Mouse (Mus musculus): ENCODE results near the gene P4hb. TPM values are rescaled to one million over a fixed set of nuclear protein-coding genes. Genes with fewer than 3 reads are reported as not detected.

Gene P4hb
- 124 TPM for polyA plus RNA-seq (2015; fragmentation: Illumina TruSeq; extraction: RNeasy Lipid Tissue Mini Kit (QIAGEN cat#74804); ENCODE audit: low read depth, low replicate concordance)

DNA sequence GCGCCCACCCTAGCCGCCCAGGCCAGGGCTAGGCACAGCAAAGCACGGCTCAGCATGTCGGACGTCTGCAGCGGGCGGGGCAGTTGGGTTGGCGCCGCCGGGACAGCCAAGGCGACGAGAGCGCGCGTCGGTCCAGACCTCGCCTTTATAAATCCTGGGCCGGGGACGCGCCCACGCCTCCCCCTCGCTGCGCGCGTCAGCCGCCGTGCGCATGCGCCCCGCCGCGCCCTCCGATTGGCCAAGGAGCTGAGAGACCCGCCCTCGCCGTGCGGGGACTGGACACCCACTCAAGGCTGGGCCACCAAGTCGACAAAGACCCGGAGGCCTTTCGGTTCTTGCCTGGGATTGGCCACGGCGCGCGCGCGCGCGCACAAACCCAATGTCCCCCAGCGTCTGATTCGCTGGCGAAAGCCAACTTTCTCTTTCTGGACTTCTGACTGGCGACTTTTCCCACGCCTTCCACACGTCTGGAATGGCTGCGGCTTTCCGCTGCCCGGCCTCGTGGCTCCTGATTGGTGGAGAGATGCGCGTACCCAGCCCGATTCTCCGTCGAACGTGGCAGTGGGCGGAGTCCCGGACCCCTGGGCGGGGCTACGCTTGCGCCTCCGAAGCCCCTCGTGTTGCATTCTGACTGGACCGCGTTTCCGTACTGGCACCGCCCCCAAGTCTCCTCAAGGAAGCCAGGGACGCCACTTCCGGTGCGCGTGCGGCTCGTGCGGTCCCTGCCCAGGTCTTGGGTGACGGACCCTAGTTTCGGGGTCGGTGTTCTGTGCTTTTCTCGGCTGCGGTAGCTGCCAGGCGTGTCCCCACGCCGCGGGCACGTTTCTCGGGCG lies at the start of gene P4hb:
P4hb (minus strand) TSS at position 502 of the 833 bp plus-strand sequence.

DNA sequence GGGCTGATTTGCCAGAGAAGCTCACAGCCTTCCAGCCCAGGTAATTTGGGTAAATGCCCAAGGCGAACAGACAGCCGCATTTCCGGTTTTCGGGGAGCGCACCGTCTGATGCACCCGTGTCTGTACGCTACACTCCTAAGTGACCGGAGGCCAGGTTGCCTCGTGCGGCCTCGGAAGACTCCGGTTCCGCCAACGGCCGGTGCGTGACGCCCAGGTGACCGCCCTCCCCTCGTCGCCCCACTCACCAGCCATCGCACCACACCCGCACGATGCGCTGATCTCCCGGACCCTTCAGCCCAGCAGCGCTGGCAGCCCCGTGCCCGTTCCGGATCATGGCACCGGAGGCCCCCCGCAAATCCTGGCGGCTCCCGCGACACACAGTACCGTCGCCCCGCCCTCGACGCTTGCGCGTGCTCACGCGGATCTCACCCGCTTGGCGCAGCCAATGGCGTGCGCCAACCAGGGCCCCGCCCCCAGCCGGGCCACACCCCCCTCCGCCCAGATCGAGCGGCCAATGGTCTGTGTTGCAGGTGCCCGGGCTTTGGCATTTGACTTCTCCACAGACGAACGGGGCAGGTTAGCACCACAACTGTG lies 44.6 kb upstream of the P4hb start, which contains the start of gene Pcyt2:
Pcyt2 (minus strand) TSS at position 418 of the 594 bp plus-strand sequence.

GRCm38 (mm10) chr11:120608241-120609034 lies 35.4 kb upstream of the P4hb start, which contains the start of gene Npb:
Gene Npb, plus strand, starts transcription at chr11:120608477.

DNA sequence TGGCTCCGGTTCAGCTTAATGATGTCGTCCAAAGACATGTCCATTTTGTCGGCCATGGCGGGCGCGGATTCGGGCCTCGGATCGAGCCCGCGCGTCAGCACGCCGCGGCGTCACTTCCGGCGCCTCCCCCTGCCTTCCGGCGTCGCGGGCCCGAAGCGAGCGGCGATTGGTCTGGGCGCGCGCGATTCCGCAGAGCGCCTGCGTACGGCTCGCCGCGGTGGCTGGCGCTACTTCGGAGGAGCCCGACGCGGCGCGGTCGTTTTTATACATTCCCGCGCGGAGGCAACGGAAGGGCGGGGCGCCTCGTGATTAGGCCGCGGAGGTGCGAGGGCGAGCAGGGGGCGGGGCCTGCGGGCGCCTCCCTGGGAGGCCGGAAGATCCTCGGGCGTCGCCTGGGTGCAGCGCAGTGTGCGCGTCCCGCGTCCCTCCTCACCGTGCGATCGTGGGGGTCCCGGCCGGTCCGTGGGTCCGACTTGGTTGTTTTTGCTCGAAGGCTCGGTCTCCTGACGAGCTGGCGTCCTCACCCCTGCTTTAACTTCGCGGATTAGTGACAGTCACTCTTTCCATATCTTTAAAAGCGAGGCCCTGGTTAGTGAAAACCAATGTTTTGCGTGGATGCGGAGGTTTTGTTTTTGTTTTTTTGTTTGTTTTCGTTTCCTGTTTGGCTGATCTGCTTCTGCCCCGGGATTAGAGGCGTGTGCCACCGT lies 25.4 kb upstream of the P4hb start, which contains the start of the genes Alyref and Anapc11:
Alyref (minus strand) TSS at position 83 of the 707 bp plus-strand sequence.
Anapc11 (plus strand) TSS at position 139 of the 707 bp plus-strand sequence.

DNA sequence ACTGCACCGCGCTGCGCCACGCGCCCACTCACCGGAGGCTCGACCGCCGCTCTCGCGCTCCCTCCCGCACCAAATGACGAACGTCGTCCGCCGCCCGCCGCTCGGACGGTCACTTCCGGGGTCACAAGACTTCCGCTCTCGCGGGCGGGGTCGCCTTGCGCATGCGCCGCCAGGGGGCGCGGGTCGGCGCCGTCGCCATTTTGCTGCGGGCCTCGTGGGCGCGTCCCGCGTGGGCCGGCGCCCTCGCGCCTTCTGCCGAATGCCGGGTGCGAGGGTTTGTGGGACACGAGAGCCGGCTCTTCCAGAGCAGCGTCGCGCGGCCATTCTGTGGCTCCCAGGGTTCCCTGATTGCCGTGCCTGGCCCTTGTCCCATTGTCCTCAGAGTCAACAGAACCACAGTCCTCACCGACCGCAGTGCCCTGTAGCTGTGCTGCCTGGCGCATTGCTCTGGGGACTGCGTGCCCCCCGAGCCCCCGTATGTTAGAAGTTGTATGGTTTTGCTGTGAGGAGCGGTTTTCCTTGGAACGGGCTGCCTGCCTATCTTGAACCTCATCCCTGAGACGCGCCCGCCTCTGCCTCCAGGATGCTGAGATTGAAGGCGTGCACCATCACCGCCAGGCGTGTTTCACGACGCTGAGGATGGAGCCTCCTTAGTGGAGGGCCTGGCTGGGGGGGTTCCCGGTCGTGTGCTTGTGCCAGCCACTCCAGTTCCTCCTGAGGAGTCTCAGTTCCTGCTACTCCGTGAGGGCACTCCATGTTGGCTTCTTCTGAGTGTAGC lies 8.6 kb upstream of the P4hb start, which contains the start of gene Arhgdia:
Arhgdia (minus strand) TSS at position 135 of the 778 bp plus-strand sequence.

DNA sequence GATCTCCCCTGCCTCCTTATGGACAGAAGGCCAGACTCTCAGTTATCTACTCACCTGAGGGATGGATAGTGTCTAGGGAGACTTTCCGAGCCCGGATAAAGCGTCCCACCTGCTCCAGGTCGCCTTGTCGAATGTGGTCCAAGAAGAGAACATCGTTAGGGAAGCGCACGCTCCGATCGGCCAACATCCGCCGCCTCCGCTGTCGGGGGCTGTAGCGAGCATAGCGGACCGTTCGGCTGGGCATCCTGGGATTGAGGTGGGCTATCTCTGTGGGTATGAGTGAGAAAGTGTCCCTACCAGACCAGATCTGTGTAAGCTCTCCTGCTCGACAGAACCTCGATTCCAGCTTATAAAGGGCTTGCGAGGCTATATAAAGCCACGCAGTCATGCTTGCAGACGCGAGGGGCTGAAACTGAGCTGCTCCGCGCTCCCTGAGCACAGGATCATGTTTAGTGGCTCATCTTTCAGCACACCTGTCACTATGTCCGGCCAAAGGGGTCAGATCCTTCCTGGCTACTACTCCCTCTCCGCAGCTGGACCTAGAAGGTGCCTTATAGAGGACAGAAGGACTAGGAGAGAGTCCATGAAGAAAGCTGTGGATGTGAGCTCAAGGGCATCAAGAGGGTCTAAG lies 22.1 kb downstream of the P4hb start, which contains the start of gene Ppp1r27:
Ppp1r27 (minus strand) TSS at position 323 of the 631 bp plus-strand sequence.

GRCm38 (mm10) chr11:120549168-120549945 lies 23.7 kb downstream of the P4hb start, which contains the start of gene Mcrip1:
Gene Mcrip1, minus strand, starts transcription at chr11:120549727.

GRCm38 (mm10) chr11:120530085-120530964 lies 42.7 kb downstream of the P4hb start, which contains the start of gene Gcgr:
Gene Gcgr, plus strand, starts transcription at chr11:120530699.

Other genes starting within 250 kb of the P4hb start
- 1,148 TPM for gene Actg1, start 224.7 kb downstream of the P4hb start, polyA plus RNA-seq (2015; fragmentation: Illumina TruSeq; extraction: RNeasy Lipid Tissue Mini Kit (QIAGEN cat#74804); ENCODE audit: low read depth, low replicate concordance)
- gene Fscn2, start 211.7 kb downstream of the P4hb start, polyA plus RNA-seq (2015; fragmentation: Illumina TruSeq; extraction: RNeasy Lipid Tissue Mini Kit (QIAGEN cat#74804); ENCODE audit: low read depth, low replicate concordance) = not detected
- gene Faap100, start 194.5 kb downstream of the P4hb start, polyA plus RNA-seq (2015; fragmentation: Illumina TruSeq; extraction: RNeasy Lipid Tissue Mini Kit (QIAGEN cat#74804); ENCODE audit: low read depth, low replicate concordance) = 8.7 TPM
- 40.8 TPM for gene Nploc4, start 135.5 kb downstream of the P4hb start, polyA plus RNA-seq (2015; fragmentation: Illumina TruSeq; extraction: RNeasy Lipid Tissue Mini Kit (QIAGEN cat#74804); ENCODE audit: low read depth, low replicate concordance)
- gene Tspan10, start 130.6 kb downstream of the P4hb start, polyA plus RNA-seq (2015; fragmentation: Illumina TruSeq; extraction: RNeasy Lipid Tissue Mini Kit (QIAGEN cat#74804); ENCODE audit: low read depth, low replicate concordance) = not detected
- gene Pde6g, start 119.8 kb downstream of the P4hb start, polyA plus RNA-seq (2015; fragmentation: Illumina TruSeq; extraction: RNeasy Lipid Tissue Mini Kit (QIAGEN cat#74804); ENCODE audit: low read depth, low replicate concordance) = not detected
- 16.1 TPM for gene Oxld1, start 115.2 kb downstream of the P4hb start, polyA plus RNA-seq (2015; fragmentation: Illumina TruSeq; extraction: RNeasy Lipid Tissue Mini Kit (QIAGEN cat#74804); ENCODE audit: low read depth, low replicate concordance)
- 28.0 TPM for gene Ccdc137, start 115.1 kb downstream of the P4hb start, polyA plus RNA-seq (2015; fragmentation: Illumina TruSeq; extraction: RNeasy Lipid Tissue Mini Kit (QIAGEN cat#74804); ENCODE audit: low read depth, low replicate concordance)
- gene Arl16, start 105.6 kb downstream of the P4hb start, polyA plus RNA-seq (2015; fragmentation: Illumina TruSeq; extraction: RNeasy Lipid Tissue Mini Kit (QIAGEN cat#74804); ENCODE audit: low read depth, low replicate concordance) = 53.0 TPM
- 132 TPM for gene Mrpl12, start 88.6 kb downstream of the P4hb start, polyA plus RNA-seq (2015; fragmentation: Illumina TruSeq; extraction: RNeasy Lipid Tissue Mini Kit (QIAGEN cat#74804); ENCODE audit: low read depth, low replicate concordance)
- gene Slc25a10, start 81.4 kb downstream of the P4hb start, polyA plus RNA-seq (2015; fragmentation: Illumina TruSeq; extraction: RNeasy Lipid Tissue Mini Kit (QIAGEN cat#74804); ENCODE audit: low read depth, low replicate concordance) = 16.9 TPM
- not detected for gene Gcgr, start 42.6 kb downstream of the P4hb start, polyA plus RNA-seq (2015; fragmentation: Illumina TruSeq; extraction: RNeasy Lipid Tissue Mini Kit (QIAGEN cat#74804); ENCODE audit: low read depth, low replicate concordance)
- 153 TPM for gene Mcrip1, start 23.5 kb downstream of the P4hb start, polyA plus RNA-seq (2015; fragmentation: Illumina TruSeq; extraction: RNeasy Lipid Tissue Mini Kit (QIAGEN cat#74804); ENCODE audit: low read depth, low replicate concordance)
- not detected for gene Ppp1r27, start 22.1 kb downstream of the P4hb start, polyA plus RNA-seq (2015; fragmentation: Illumina TruSeq; extraction: RNeasy Lipid Tissue Mini Kit (QIAGEN cat#74804); ENCODE audit: low read depth, low replicate concordance)
- 289 TPM for gene Arhgdia, start 8.4 kb upstream of the P4hb start, polyA plus RNA-seq (2015; fragmentation: Illumina TruSeq; extraction: RNeasy Lipid Tissue Mini Kit (QIAGEN cat#74804); ENCODE audit: low read depth, low replicate concordance)
- 25.6 TPM for gene Alyref, start 25.1 kb upstream of the P4hb start, polyA plus RNA-seq (2015; fragmentation: Illumina TruSeq; extraction: RNeasy Lipid Tissue Mini Kit (QIAGEN cat#74804); ENCODE audit: low read depth, low replicate concordance)
- 98.4 TPM for gene Anapc11, start 25.2 kb upstream of the P4hb start, polyA plus RNA-seq (2015; fragmentation: Illumina TruSeq; extraction: RNeasy Lipid Tissue Mini Kit (QIAGEN cat#74804); ENCODE audit: low read depth, low replicate concordance)
- not detected for gene Npb, start 35.2 kb upstream of the P4hb start, polyA plus RNA-seq (2015; fragmentation: Illumina TruSeq; extraction: RNeasy Lipid Tissue Mini Kit (QIAGEN cat#74804); ENCODE audit: low read depth, low replicate concordance)
- 141 TPM for gene Pcyt2, start 44.7 kb upstream of the P4hb start, polyA plus RNA-seq (2015; fragmentation: Illumina TruSeq; extraction: RNeasy Lipid Tissue Mini Kit (QIAGEN cat#74804); ENCODE audit: low read depth, low replicate concordance)
- 53.0 TPM for gene Sirt7, start 52.0 kb upstream of the P4hb start, polyA plus RNA-seq (2015; fragmentation: Illumina TruSeq; extraction: RNeasy Lipid Tissue Mini Kit (QIAGEN cat#74804); ENCODE audit: low read depth, low replicate concordance)
- 55.3 TPM for gene Mafg, start 60.3 kb upstream of the P4hb start, polyA plus RNA-seq (2015; fragmentation: Illumina TruSeq; extraction: RNeasy Lipid Tissue Mini Kit (QIAGEN cat#74804); ENCODE audit: low read depth, low replicate concordance)
- gene Pycr1, start 70.5 kb upstream of the P4hb start, polyA plus RNA-seq (2015; fragmentation: Illumina TruSeq; extraction: RNeasy Lipid Tissue Mini Kit (QIAGEN cat#74804); ENCODE audit: low read depth, low replicate concordance) = 4.5 TPM
- 7.1 TPM for gene Myadml2, start 74.9 kb upstream of the P4hb start, polyA plus RNA-seq (2015; fragmentation: Illumina TruSeq; extraction: RNeasy Lipid Tissue Mini Kit (QIAGEN cat#74804); ENCODE audit: low read depth, low replicate concordance)
- gene Notum, start 87.9 kb upstream of the P4hb start, polyA plus RNA-seq (2015; fragmentation: Illumina TruSeq; extraction: RNeasy Lipid Tissue Mini Kit (QIAGEN cat#74804); ENCODE audit: low read depth, low replicate concordance) = 3.2 TPM
- gene Aspscr1, start 99.7 kb upstream of the P4hb start, polyA plus RNA-seq (2015; fragmentation: Illumina TruSeq; extraction: RNeasy Lipid Tissue Mini Kit (QIAGEN cat#74804); ENCODE audit: low read depth, low replicate concordance) = 41.6 TPM
- 31.9 TPM for gene Cenpx, start 140.5 kb upstream of the P4hb start, polyA plus RNA-seq (2015; fragmentation: Illumina TruSeq; extraction: RNeasy Lipid Tissue Mini Kit (QIAGEN cat#74804); ENCODE audit: low read depth, low replicate concordance)
- gene Lrrc45, start 140.7 kb upstream of the P4hb start, polyA plus RNA-seq (2015; fragmentation: Illumina TruSeq; extraction: RNeasy Lipid Tissue Mini Kit (QIAGEN cat#74804); ENCODE audit: low read depth, low replicate concordance) = 51.5 TPM
- gene Rac3, start 148.2 kb upstream of the P4hb start, polyA plus RNA-seq (2015; fragmentation: Illumina TruSeq; extraction: RNeasy Lipid Tissue Mini Kit (QIAGEN cat#74804); ENCODE audit: low read depth, low replicate concordance) = 64.3 TPM
- 17.3 TPM for gene Dcxr, start 154.0 kb upstream of the P4hb start, polyA plus RNA-seq (2015; fragmentation: Illumina TruSeq; extraction: RNeasy Lipid Tissue Mini Kit (QIAGEN cat#74804); ENCODE audit: low read depth, low replicate concordance)
- gene Cbr2, start 158.9 kb upstream of the P4hb start, polyA plus RNA-seq (2015; fragmentation: Illumina TruSeq; extraction: RNeasy Lipid Tissue Mini Kit (QIAGEN cat#74804); ENCODE audit: low read depth, low replicate concordance) = 1.8 TPM
- gene Hmga1b, start 189.5 kb upstream of the P4hb start, polyA plus RNA-seq (2015; fragmentation: Illumina TruSeq; extraction: RNeasy Lipid Tissue Mini Kit (QIAGEN cat#74804); ENCODE audit: low read depth, low replicate concordance) = 97.6 TPM
- gene Rfng, start 211.0 kb upstream of the P4hb start, polyA plus RNA-seq (2015; fragmentation: Illumina TruSeq; extraction: RNeasy Lipid Tissue Mini Kit (QIAGEN cat#74804); ENCODE audit: low read depth, low replicate concordance) = 64.7 TPM
- 181 TPM for gene Gps1, start 211.0 kb upstream of the P4hb start, polyA plus RNA-seq (2015; fragmentation: Illumina TruSeq; extraction: RNeasy Lipid Tissue Mini Kit (QIAGEN cat#74804); ENCODE audit: low read depth, low replicate concordance)
- 41.4 TPM for gene Dus1l, start 223.2 kb upstream of the P4hb start, polyA plus RNA-seq (2015; fragmentation: Illumina TruSeq; extraction: RNeasy Lipid Tissue Mini Kit (QIAGEN cat#74804); ENCODE audit: low read depth, low replicate concordance)